Mouse (Mus musculus): ENCODE measurements around the gene Nmnat3.

- no peak for TF ChIP-seq ZNF384 (IDR thresholded peaks at IDR 0.05; ENCODE audit: low read depth, low read length)
- TF ChIP-seq CHD2 (IDR thresholded peaks at IDR 0.05; ENCODE audit: low read depth, low read length): no peak
- TF ChIP-seq MAFK (IDR thresholded peaks at IDR 0.05; ENCODE audit: insufficient read depth, low read depth, low read length): no peak
These were observed 13.3 kb downstream of the Nmnat3 start for GRCm38 (mm10) chr9:98300582-98300981.
